Mouse (Mus musculus): ENCODE measurements around the gene Nfam1.

Nfam1 gene

GRCm38 (mm10) chr15:82996431-82996830 lies 36.7 kb downstream of the Nfam1 start:
- in situ Hi-C loops (cut with MboI, MseI): no loop called here

- in situ Hi-C loops (cut with MboI, MseI): no loop called here
Measured at GRCm38 (mm10) chr15:82995239-82995638, 37.9 kb downstream of the Nfam1 start.

- in situ Hi-C loops (cut with MboI, MseI): no loop called here
Measured at GRCm38 (mm10) chr15:82992911-82993310, 40.2 kb downstream of the Nfam1 start.

- in situ Hi-C loops (cut with MboI, MseI): no loop called here
Measured at GRCm38 (mm10) chr15:82992079-82992783, 40.9 kb downstream of the Nfam1 start.

GRCm38 (mm10) chr15:82989190-82989704 lies 43.9 kb downstream of the Nfam1 start:
- in situ Hi-C loops (cut with MboI, MseI): no loop called here

- in situ Hi-C loops (cut with MboI, MseI): no loop called here
Measured at GRCm38 (mm10) chr15:82987732-82988112, 45.4 kb downstream of the Nfam1 start, which contains the start of gene Tcf20. TSS of gene Tcf20 (minus strand) at chr15:82987872.

- in situ Hi-C loops (cut with MboI, MseI): no loop called here
Measured at GRCm38 (mm10) chr15:82987014-82987731, 45.9 kb downstream of the Nfam1 start.

GRCm38 (mm10) chr15:82984574-82984973 lies 48.5 kb downstream of the Nfam1 start:
- in situ Hi-C loops (cut with MboI, MseI): no loop called here

GRCm38 (mm10) chr15:82984097-82984496 lies 49.0 kb downstream of the Nfam1 start:
- in situ Hi-C loops (cut with MboI, MseI): no loop called here

- in situ Hi-C loops (cut with MboI, MseI): no loop called here
Measured at GRCm38 (mm10) chr15:82983416-82984026, 49.6 kb downstream of the Nfam1 start.

- in situ Hi-C loops (cut with MboI, MseI): no loop called here
Measured at GRCm38 (mm10) chr15:82982724-82983415, 50.2 kb downstream of the Nfam1 start.

GRCm38 (mm10) chr15:82981676-82982520 lies 51.2 kb downstream of the Nfam1 start:
- in situ Hi-C loops (cut with MboI, MseI): no loop called here

GRCm38 (mm10) chr15:82979531-82979930 lies 53.6 kb downstream of the Nfam1 start:
- in situ Hi-C loops (cut with MboI, MseI): no loop called here

GRCm38 (mm10) chr15:82974471-82974870 lies 58.6 kb downstream of the Nfam1 start:
- in situ Hi-C loops (cut with MboI, MseI): no loop called here

GRCm38 (mm10) chr15:82969206-82969721 lies 63.8 kb downstream of the Nfam1 start:
- in situ Hi-C loops (cut with MboI, MseI): no loop called here

GRCm38 (mm10) chr15:82968449-82968848 lies 64.7 kb downstream of the Nfam1 start:
- in situ Hi-C loops (cut with MboI, MseI): no loop called here

GRCm38 (mm10) chr15:82967947-82968346 lies 65.2 kb downstream of the Nfam1 start:
- in situ Hi-C loops (cut with MboI, MseI): no loop called here

GRCm38 (mm10) chr15:82964266-82964825 lies 68.8 kb downstream of the Nfam1 start:
- in situ Hi-C loops (cut with MboI, MseI): no loop called here

- in situ Hi-C loops (cut with MboI, MseI): no loop called here
Measured at GRCm38 (mm10) chr15:82963556-82964156, 69.5 kb downstream of the Nfam1 start.

- in situ Hi-C loops (cut with MboI, MseI): no loop called here
Measured at GRCm38 (mm10) chr15:82963090-82963489, 70.0 kb downstream of the Nfam1 start.

Data from regulatory T cell (primary cell).